Mouse (Mus musculus) liver, embryonic 16.5 days (tissue): ENCODE measurements at regions not wholly inside any gene's neighbourhood (a gene's known extent, or its start where the extent isn't known, plus 50 kb on each side); places are given as distances from the start of the nearest gene placed in this dataset.

Experiments used
- ATAC-seq: fragments of 200-750 bp; cut with Nextera tagmentation; 2 replicates; pipeline ENCODE4 v1.8.0; 2017; ENCODE audit warnings: low read depth, mild to moderate bottlenecking, moderate number of reproducible peaks, moderate library complexity
- H3K27ac ChIP-seq: fragments of 300-500 bp; sonication (generic); 2 replicates; pipeline ENCODE4 v1.5.1; 2014; ENCODE audit warnings: mild to moderate bottlenecking, low read length
- H3K27me3 ChIP-seq: fragments of 300-500 bp; sonication (generic); 2 replicates; pipeline ENCODE4 v1.6.1; 2014; ENCODE audit warnings: low read depth, low read length, mixed read lengths; ENCODE audit not compliant: control insufficient read depth, insufficient read depth
- H3K36me3 ChIP-seq: fragments of 300-500 bp; sonication (generic); 2 replicates; pipeline ENCODE4 v1.6.1; 2014; ENCODE audit warnings: mild to moderate bottlenecking; ENCODE audit not compliant: control insufficient read depth, insufficient read depth
- H3K4me1 ChIP-seq: fragments of 300-500 bp; sonication (generic); 2 replicates; pipeline ENCODE4 v1.6.1; 2014; ENCODE audit warnings: low read depth, low read length, mixed read lengths; ENCODE audit not compliant: control insufficient read depth
- H3K4me2 ChIP-seq: fragments of 300-500 bp; sonication (generic); 2 replicates; pipeline ENCODE4 v1.6.1; 2014; ENCODE audit warnings: low read depth, low read length, mixed read lengths
- H3K4me3 ChIP-seq: fragments of 300-500 bp; sonication (generic); 2 replicates; pipeline ENCODE4 v1.5.1; 2014; ENCODE audit warnings: low read depth, mild to moderate bottlenecking, low read length
- H3K9ac ChIP-seq: fragments of 300-500 bp; sonication (generic); 2 replicates; pipeline ENCODE4 v1.6.1; 2014; ENCODE audit warnings: low read depth, low read length
- H3K9me3 ChIP-seq: fragments of 300-500 bp; sonication (generic); replicated peaks from 2 replicates; pipeline ENCODE4 v1.6.1; 2016; ENCODE audit warnings: low read length; ENCODE audit not compliant: control insufficient read depth
- WGBS: fragments of 180-500 bp; shearing (Covaris S2); extraction: QIAGEN DNeasy Blood & Tissue Kit; methylation state at CpG from one replicate; pipeline ENCODE4 v1.1.7; 2014; ENCODE audit not compliant: insufficient replicate concordance; 5-methylcytosine and 5-hydroxymethylcytosine counted together

GRCm38 (mm10) chr5:111519500-111520041, 102.4 kb downstream of the Mn1 start:
- Histone ChIP-seq H3K27me3 (no peaks in the 10 kb centered on the region), H3K4me1 (peaks cover 12% of the 10 kb centered on the region), H3K9me3 (no peaks in the 10 kb centered on the region), H3K4me2 (peak overlapping the region; percentile 30), H3K36me3 (no peaks in the 10 kb centered on the region), H3K27ac (peak overlapping the region; percentile 50; the same call in 1 of the 2 replicates), H3K4me3 (no peak overlapping the region; the same call in 1 of the 2 replicates), H3K9ac (no peak overlapping the region)
- 9% methylated on average over 7 of the region's 7 CpGs for WGBS
- ATAC-seq = peak; percentile 86

GRCm38 (mm10) chr5:111521866-111522265, 104.7 kb downstream of the Mn1 start:
- Histone ChIP-seq H3K4me2 (no peak overlapping the region), H3K9ac (no peak overlapping the region), H3K9me3 (no peaks in the 10 kb centered on the region), H3K36me3 (no peaks in the 10 kb centered on the region), H3K4me3 (no peak overlapping the region), H3K27ac (no peak overlapping the region), H3K27me3 (no peaks in the 10 kb centered on the region), H3K4me1 (peaks cover 12% of the 10 kb centered on the region)
- 71% methylated on average over 2 of the region's 2 CpGs for WGBS
- ATAC-seq = no peak

GRCm38 (mm10) chr5:111522586-111522985, 105.4 kb downstream of the Mn1 start:
- H3K4me1 ChIP-seq = peaks cover 12% of the 10 kb centered on the region
- whole genome bisulfite sequencing = 55% methylated on average over 7 of the region's 7 CpGs
- H3K27ac ChIP-seq = no peak overlapping the region
- H3K36me3 ChIP-seq = no peaks in the 10 kb centered on the region
- H3K4me2 ChIP-seq = no peak overlapping the region
- no peak overlapping the region for H3K9ac ChIP-seq
- H3K4me3 ChIP-seq = no peak overlapping the region
- H3K27me3 ChIP-seq = no peaks in the 10 kb centered on the region
- ATAC-seq = no peak
- H3K9me3 ChIP-seq = no peaks in the 10 kb centered on the region

GRCm38 (mm10) chr5:111527741-111528140, 110.6 kb downstream of the Mn1 start:
- no peaks in the 10 kb centered on the region for H3K9me3 ChIP-seq
- no peak overlapping the region for H3K9ac ChIP-seq
- H3K4me1 ChIP-seq = peaks cover 3% of the 10 kb centered on the region; the same call in 1 of the 2 replicates
- no peak overlapping the region for H3K27ac ChIP-seq
- H3K27me3 ChIP-seq = 0 out of 2 replicates have a peak, but pooled peaks cover 3% of the 10 kb centered on the region
- ATAC-seq = no peak
- H3K4me2 ChIP-seq = no peak overlapping the region
- no peak overlapping the region for H3K4me3 ChIP-seq
- WGBS = 72% methylated on average over 10 of the region's 10 CpGs
- H3K36me3 ChIP-seq = no peaks in the 10 kb centered on the region

- 30% methylated on average over 9 of the region's 9 CpGs for WGBS
- ATAC-seq = no peak
- H3K4me1 ChIP-seq = peaks cover 3% of the 10 kb centered on the region; the same call in 1 of the 2 replicates
- no peak overlapping the region for H3K4me3 ChIP-seq
- H3K27me3 ChIP-seq = 0 out of 2 replicates have a peak, but pooled peaks cover 3% of the 10 kb centered on the region
- no peak overlapping the region for H3K4me2 ChIP-seq
- no peaks in the 10 kb centered on the region for H3K9me3 ChIP-seq
- no peaks in the 10 kb centered on the region for H3K36me3 ChIP-seq
- no peak overlapping the region for H3K27ac ChIP-seq
- H3K9ac ChIP-seq = no peak overlapping the region
Observed at GRCm38 (mm10) chr5:111529096-111529495, 111.9 kb downstream of the Mn1 start.

- Histone ChIP-seq H3K9ac (no peak overlapping the region), H3K36me3 (no peaks in the 10 kb centered on the region), H3K4me1 (peaks cover 3% of the 10 kb centered on the region), H3K27ac (no peak overlapping the region), H3K9me3 (no peaks in the 10 kb centered on the region), H3K27me3 (0 out of 2 replicates have a peak, but pooled peaks cover 3% of the 10 kb centered on the region), H3K4me3 (no peak overlapping the region), H3K4me2 (peak overlapping the region; percentile 32; the same call in 1 of the 2 replicates)
- WGBS = 27% methylated on average over 26 of the region's 26 CpGs
- ATAC-seq = no peak
Observed at GRCm38 (mm10) chr5:111530628-111531524, 113.7 kb downstream of the Mn1 start.

GRCm38 (mm10) chr5:111532446-111533035, 115.4 kb downstream of the Mn1 start:
- H3K36me3 ChIP-seq = no peaks in the 10 kb centered on the region
- no peak for ATAC-seq
- H3K27ac ChIP-seq = no peak overlapping the region
- H3K4me1 ChIP-seq = peaks cover 3% of the 10 kb centered on the region
- H3K27me3 ChIP-seq = 0 out of 2 replicates have a peak, but pooled peaks cover 3% of the 10 kb centered on the region
- WGBS = 66% methylated on average over 9 of the region's 9 CpGs
- H3K9me3 ChIP-seq = no peaks in the 10 kb centered on the region
- H3K4me3 ChIP-seq = no peak overlapping the region
- H3K9ac ChIP-seq = no peak overlapping the region
- H3K4me2 ChIP-seq = no peak overlapping the region

- Histone ChIP-seq H3K4me1 (peaks cover 3% of the 10 kb centered on the region), H3K4me3 (no peak overlapping the region), H3K27ac (no peak overlapping the region), H3K36me3 (no peaks in the 10 kb centered on the region), H3K27me3 (0 out of 2 replicates have a peak, but pooled peaks cover 3% of the 10 kb centered on the region), H3K9me3 (no peaks in the 10 kb centered on the region), H3K4me2 (no peak overlapping the region), H3K9ac (no peak overlapping the region)
- ATAC-seq = peak; percentile 50
- 9% methylated on average over 13 of the region's 13 CpGs for WGBS
Observed at GRCm38 (mm10) chr5:111535978-111536377, 118.8 kb downstream of the Mn1 start.
